Mouse (Mus musculus) heart, postnatal 4 days (tissue): Measurements from ENCODE around the gene Dchs1. TPM values are rescaled to one million over a fixed set of nuclear protein-coding genes. Genes with fewer than 3 reads are reported as not detected.
"Not testable (repeated sequence)": the region's sequence is repeated elsewhere in the genome, so short reads cannot be mapped to it uniquely, and the experiment has no call there.

Experiments used
- DNase-seq: peaks from one replicate; pipeline ENCODE4 v3.0.0; 2021
- total RNA-seq, 2 experiments: library from RNA; stranded (reverse); gene quantifications; 2 replicates each; pipeline ENCODE4 v1.2.3; 2021

Dchs1 gene
- total RNA-seq, 2 experiments from 2014 or later: 36.3 to 40.0 TPM

DNA sequence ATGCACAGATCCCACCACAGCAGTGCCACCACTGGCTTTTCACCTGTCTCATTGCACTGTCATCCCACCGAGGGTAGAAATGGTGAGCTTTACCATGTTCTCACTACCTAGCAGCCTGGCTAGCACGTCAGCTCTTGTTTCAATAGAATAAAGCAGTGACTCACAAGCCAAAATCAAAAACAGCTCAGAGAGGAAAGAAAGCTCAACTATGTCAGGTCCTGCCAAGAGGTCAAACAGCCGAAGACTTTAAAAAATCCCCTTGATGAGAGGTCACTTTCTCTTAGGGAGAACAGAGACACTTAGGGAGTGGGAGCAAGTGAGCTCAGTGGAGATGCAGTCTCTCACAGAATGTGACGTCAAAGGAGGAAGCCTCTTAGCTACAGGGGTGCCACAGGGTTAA, 3.6 kb downstream of the Dchs1 start:
- DNase-seq: no peak

DNA sequence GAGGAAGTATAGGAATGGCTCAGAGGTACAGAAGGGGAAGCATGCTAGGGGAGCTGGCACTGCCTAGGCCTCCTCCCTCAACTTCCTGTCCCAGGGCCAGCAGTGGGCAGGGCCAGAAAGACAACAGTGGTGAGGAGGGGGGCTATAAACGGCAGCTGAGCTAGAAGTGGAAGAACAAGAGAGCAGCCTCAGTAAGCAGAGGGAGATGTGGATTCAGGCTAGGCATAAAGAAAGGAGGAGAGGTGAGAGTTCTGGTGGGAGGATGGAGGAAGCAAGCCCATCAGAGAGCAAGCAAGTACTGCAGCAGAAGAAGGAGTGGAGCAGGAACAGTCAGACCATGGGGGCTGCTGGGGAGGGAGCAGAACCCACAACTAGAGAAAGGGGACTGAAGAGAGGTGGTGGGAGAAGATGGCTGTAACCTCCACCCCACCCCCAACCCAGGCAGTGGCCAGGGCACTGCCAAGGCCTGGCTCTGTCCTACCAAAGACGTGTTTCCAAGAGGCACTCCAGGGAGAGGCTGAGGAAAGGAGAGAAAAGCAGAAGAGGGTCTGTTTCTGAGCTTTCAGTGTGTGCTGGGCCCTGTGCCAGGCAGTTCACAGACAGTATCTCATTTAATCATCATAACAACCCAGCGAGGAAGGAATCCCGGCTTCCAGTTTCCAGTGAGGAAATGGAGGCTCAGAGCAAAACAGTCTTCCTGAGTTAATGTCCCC, 8.7 kb downstream of the Dchs1 start:
- DNase-seq: peak; percentile 65

DNA sequence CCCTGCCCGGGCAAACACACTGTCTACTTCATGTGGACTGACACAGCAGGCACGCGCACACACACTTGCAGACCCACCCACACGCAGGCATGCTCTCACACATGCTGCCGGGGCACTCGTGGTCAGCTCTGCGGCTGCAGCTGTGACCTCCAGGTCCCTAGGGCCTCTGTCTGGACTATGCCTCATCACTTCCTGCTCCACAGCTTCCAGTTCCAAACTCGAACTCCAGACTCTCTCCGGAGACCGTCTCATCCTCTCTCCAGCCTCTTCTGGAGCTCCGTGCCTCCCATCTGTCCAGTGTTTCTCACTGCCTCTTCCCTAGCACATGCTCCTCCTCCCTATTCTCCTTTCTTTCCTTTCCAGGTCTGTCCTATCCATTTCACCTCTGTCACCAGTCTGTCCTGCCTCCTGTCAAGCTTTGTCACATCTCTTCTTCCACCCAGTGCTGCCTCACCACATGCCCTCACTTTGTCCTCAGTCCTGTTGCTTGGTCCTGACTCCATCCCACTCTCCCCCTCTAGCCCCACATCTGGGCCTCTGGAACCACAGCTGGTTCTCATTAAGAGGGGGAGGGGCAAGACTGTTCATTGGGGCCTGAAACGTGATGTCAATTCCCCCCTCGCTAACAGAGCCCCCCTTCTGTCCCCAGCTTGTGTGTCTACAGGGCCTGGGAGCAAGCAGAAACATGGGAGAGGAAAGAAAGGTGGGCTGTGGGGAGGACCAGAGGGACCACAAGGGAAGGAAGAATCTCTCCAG, 9.5 kb downstream of the Dchs1 start:
- peak; percentile 73 for DNase-seq

DNA sequence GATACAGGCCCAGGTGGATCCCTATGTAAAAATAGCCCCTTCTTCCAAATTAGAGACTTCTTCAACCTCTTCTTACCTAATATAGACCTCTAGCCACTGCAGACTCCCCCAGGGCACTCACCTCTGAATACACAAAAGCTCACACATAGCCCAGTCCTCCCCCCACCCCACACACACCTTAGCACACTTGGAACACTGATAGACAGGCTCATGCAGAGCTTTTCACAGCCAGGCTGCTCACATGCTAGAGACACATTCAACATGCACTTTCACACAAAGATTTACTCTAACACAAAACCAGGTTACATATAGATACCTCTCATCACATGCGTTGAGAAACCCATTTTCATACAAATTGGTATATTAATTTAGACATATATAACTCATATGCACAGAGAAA, 10.1 kb downstream of the Dchs1 start:
- DNase-seq: no peak

DNA sequence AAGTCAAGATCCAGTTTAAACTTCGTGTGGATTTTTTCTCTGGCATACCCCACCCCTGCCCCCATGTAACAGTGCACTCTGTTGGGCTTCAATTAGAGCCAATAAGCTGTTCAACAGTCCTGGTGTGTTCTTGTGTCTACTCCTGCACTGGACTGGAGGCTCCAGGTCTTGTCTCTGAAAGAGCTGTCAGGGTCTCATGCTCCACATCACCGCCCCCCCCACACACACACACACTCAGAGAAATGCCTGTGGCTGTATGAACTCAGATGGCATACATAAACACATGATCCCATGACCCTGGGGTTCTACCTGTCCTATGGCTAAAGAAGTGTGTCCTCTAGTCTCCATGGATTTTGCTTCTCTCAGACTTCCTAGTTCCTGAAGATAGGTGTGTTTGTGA, 11.4 kb downstream of the Dchs1 start:
- no peak for DNase-seq

DNA sequence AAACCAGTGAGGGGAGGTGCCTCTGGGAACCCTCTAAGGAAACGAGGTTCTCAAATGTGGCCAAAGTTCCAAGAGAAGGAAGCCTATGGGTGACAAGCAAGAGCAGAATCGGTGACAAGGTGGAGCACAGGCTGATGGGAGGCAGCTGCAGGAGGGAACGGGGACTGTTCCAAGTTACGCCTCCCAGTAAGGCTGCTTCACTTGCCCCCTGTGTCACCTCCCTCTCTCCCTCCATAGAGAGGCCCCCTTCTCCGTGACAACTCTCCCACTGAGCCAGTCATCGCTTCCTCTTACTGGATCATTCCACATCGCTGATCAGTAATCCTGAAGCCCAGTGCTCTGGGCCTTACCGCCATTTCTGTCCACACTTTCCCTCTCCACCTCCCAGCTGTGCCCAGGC, 12.8 kb downstream of the Dchs1 start:
- no peak for DNase-seq

DNA sequence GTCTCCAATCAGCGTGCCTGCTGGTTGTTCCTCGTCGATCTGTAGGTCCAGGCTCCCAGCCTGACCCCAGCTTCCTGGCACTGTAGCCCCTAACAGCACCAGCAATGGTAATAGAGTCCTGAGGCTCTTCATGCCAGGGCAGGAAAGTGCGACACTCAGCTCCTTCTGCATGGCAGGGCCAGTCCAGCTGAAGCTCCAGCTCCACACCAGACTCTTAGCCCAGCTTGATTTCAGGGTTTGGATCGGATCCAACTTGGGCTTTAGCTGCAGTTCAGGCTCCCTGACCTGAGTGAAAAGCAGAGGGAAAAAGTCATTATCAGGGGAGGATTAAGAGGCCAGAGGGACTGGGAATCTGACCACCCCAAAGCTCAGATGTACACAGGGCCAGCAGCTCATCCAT, 14.4 kb downstream of the Dchs1 start:
- DNase-seq: no peak

DNA sequence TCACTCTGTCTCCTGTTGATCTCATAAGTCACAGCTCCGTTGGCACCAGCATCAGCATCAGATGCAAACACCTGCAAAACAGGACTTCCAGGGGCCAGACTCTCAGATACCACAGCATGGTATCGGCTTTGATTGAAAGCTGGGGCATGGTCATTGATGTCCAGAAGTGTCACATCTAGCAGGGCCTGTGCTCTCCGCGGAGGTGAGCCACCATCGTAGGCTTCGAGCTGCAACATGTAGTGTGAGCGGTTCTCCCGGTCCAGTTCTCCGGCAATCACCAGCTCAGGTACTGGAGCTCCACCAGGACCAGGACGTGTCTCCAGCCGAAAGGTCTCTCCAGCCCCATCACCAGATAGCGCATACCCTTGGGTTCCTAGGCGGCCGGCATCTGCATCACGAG, 15.1 kb downstream of the Dchs1 start:
- DNase-seq: no peak

DNA sequence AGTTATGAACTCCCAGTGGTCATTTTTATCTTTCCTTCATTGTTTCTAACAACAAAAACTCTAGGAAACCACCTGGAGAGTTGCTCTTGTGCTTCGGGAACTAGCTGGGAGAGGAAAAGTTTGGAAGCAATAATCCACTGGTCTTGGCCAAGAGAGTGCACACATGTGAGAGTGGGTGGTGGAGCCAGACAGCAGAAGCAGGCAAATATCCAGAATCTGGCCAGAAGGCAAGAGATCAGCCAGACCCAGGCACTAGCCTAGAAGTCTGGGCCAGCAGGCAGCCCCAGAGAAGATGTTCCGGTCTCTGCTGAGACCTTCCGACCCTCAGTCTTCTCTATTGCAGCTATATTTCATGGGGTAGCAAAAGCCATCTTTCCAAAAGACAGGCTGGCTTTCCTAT, 17.5 kb downstream of the Dchs1 start:
- DNase-seq: no peak

DNA sequence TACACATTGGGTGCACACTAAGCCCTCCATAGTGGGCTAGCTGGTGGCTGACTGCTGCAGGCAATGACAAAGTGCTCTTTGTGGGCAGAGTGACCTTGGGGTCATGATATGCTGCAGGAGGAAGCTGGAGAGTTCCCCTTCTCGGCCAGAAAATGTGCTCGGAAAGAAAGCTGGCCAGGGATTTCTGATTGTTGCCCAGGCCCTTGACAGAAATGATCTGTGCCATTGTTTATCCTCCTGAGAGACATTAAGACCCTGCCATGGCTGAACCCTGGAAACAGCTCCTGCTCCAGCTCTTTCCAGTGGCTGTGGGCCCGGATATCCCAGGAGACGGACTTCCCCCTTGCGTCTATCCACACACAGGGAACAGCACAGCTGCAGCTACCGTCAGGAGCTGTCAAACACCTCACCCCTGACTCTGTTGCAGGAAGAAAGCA, 19.7 kb downstream of the Dchs1 start:
- no peak for DNase-seq

DNA sequence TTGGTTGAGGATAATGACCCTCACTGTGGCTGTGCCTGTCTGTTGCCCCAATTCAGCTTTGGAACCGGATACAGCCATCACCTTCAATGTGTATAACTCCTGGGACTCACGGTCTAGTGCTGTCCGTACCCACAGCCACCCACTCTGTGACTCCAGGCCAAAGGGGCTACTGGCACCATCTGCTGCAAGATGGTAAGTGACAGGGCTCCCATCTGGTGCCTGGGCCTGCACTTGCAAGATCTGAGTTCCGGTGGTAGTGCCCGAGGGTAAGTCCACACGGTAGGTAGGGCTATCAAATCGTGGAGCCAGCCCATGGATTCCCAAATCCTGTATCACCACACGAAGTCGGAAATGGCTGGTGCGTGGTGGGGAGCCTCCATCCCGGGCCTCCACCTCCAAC, 23.1 kb downstream of the Dchs1 start:
- DNase-seq: no peak

DNA sequence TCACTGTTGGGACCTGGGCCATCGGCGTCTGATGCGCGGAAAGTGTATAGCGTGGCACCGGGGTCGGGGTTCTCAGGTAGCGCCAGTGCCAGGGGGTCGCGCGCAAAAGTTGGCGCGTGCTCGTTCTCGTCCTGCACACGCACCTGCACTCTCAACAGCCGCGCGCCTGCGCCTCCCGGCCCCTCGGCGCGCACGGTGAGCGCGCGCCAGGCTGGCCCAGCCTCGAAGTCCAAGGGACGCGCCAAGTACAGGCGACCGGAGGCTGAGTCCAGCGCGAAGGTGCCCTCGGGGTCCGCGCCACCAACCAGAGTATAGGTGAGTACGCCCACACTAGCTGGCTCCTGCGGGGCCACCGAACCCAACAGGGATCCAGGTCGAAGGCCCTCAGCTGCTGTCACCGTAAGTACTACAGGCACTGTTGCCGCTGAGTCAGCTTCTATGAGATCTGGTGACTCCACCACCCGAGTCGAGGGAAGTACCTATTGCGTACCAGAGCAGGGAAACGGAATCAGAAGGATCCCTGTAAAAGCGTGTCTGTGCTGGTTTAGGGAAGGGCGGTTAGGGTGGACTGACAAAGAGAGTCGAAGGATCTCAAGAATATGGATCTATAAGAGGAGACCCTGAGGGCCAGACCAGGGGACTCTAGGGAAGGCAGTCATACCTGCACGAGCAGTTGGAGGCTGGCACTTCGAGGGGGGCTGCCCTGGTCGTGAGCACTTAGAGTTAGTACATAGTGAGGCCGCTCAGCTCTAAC, 24.8 kb downstream of the Dchs1 start:
- DNase-seq: no peak

DNA sequence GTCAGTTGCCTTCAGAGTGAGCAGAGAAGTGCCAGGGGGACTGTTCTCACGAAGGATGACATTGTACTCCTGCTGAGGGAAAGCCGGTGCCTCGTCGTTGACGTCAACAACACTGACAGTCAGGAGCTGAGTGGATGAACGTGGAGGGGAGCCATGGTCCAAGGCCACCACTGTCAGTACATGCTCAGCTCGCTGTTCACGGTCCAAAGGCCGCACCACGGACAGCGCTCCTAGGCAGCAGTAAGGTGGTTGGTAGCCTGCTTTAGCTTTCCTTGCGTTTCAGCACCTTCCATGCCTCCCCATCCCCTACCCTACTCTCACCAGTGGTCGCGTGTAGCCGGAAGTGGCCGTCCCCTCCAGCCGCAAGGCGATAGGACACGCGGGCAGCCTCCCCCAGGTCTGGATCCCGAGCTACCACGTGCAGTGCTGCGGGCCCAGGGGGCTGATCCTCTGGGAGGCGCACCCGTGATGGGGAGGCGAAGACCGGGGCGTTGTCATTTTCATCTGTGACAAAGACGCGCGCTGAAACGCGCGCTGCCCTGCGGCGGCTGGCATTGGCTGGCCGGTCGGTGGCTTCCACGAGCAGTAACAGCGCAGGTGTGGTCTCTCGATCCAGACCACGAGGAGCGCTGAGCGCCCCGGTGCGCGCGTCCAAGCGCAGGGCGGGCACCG, 25.5 kb downstream of the Dchs1 start:
- DNase-seq: no peak

DNA sequence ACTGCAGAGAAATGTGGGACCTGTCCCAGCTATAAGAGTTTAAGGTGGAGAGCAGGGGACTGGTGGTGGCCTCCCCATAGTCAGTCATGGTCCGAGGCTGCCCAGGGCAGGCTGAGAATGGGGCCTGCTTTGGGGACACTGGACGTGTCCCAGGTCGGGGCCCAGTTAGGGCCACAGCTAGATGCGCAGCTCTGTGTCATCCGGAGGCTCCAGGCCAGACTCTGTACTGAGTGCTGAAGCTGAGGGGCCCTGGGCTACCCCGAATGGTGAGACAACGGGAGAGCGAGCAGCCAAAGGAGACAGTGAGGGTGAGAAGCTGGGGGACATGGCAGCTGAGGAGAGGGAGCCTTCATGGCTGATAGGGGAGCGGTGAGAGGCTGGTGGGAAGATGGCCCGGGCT, 34.2 kb downstream of the Dchs1 start:
- DNase-seq: no peak

DNA sequence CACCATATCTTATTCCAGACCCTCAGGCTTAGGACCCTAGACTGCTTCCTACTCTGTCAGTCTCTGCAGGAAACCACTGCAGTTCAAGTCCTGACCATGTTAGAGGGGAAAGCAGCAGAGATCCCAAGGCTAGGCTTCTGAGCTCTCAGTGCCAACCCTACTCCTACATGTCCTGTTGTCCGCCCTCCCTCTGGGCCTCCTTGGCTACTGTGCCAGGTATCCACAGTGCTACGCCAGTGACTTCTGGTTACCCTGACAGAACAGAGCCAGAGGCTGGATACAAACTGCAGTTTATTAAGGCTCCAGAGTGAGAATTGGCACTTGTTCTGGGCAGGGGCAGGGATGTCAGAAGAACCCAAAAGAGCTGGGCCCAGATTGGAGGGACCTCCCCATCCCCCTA, 34.7 kb downstream of the Dchs1 start:
- DNase-seq: no peak

DNA sequence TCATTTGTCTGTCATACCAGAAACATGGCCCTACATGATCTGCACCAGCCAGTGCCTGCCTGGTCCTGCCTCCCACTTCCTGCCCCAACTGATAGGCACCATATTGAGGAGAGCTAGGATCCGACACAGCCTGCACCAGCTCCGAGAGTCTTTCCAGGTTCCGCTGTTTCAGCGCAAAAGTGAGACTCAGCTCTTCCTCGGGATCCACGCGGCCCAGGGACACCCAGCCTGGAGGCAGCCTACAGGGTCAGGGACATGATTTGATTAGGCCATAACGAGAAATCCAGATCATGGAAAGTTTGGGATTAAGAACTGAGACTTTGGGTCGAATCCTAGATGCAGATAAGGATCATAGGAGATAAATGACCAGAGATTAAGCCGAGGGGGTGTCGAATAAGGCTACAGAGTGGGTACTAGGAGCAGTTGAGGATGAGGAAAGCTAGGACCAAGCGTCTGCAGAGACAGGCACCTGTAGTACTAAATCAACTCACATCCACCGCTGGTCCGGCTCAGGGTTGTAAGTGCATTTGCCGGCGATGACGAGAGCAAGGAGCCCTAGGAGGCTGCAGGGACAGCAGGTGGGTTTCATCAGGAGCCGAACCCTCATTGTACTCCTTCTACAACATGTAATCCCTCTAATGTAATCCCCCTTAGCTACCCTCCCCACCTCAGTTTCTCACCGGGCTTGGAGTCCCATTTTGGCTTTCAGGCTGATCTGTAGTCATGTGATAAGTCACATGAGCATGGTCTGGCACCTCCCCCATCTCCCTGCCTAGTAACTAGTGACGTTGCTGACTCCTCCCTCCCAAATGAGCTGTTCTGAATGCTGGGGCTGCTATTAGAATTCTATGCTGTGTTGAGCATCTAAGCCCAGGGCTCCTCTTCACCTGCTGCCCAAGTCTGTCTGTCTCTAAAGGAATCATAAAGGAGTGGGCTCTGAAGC, 35.7 kb downstream of the Dchs1 start, which contains the start of gene Tpp1:
TSS of gene Tpp1 (minus strand) at position 745 of the 943 bp plus-strand sequence.
- peak; percentile 93 for DNase-seq

DNA sequence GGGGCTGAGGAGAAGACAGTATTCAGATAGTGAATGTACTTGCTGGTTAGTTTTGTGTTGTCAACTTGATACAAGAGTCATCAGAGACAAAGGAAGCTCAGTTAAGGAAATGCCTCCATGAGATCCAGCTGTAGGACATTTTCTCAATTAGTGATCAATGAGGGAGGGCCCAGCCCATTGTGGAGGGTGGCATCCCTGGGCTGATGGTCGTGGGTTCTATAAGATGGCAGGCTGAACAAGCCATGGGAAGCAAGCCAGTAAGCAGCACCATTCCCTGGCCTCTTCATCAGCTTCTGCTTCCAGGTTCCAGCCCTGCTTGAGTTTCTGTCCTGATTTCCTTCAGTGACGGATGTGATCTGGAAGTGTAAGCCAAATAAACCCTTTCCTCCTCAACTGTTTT, 39.7 kb downstream of the Dchs1 start:
- DNase-seq: no peak

DNA sequence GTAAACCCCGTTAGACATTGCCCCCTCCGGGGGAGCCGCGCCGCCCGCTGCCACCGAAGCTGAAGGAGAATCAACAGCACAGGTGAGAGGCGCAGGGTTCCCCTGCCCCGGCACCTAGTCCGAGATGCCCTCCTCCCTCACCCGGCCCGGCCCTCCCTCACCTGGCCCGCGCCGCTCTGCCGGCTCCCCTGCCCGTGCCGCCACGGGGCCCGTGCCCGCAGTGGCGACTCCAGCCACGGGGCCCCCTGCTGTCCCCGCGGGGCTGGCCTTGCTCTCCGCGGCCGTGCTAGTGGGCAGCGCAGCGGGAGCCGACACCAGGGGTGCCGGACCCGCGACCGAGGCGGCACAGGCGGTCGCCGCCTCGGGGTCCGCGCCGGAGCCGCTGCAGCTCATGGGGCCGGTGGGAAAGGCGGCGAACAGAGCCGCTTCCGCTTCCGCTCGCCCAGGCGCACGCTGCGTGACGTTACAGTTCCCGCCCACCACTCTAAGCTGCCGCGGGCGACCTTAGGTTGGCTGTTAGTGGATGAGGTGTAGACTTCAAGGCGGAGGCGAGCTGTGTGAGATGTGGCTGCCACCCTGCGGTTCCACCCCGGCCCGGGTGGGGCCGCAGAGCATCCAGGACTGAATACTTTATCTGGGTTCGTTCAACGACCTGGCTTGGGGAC, 43.4 kb downstream of the Dchs1 start, which contains the start of gene Taf10:
TSS of gene Taf10 (minus strand) at position 436 of the 665 bp plus-strand sequence.
- peak; percentile 90 for DNase-seq

DNA sequence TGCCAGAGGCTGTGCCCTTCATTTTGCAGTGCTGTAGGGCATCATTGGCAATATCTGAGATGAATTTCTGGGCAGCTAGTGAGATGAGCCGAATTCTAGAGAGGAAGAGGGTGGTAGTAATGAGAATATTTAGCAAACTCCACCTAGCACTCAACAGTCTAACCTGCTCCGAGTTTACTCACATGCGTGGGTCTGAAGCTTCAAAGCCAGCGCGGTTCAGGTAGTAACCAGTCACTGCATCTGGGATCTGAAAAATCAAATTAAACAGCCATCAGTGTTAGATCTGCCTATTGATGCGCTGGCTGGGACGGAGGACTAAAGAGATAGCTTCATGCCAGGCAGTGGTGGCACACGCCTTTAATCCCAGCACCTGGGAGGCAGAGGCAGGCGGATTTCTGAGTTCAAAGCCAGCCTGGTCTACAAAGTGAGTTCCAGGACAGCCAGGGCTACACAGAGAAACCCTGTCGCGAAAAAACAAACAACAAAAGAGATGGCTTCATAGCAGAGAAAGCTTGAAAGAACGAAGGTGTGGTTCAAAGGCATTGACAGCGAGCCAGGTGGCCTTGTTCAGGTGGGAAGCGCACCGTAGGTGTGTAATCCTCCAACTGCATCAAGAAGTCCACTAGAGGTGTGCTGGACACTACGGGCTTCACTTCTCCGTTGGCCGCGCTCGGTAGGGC, 44.1 kb downstream of the Dchs1 start:
- DNase-seq: not testable (repeated sequence)

DNA sequence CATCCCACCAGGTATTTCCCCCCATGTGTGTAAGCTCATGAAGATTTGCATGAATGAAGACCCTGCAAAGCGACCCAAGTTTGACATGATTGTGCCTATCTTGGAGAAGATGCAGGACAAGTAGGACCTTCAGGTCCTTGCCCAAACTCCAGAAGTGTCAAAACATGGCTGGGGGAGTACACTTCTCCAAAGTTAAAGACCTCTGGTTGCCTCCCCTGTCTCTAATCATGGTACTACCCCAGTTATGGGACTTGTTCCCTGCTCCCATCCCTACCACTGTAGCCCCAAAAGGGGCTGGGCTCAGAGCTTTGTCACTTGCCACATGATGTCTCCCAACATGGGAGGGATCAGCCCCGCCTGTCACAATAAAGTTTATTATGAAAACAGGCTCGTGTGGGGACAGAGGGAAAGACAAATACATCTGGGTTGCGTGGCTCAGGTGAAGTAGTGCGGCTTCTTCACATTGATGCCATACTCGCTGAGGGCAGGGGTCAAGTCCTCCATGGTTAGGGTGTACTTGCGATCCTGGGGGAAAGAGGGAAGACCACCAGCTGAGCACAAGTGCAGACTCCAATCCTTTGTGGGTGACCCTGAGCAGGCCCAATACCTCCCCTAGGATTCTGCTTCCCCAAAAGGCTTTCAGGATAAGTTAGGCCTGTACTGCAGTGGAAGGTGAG, 44.8 kb downstream of the Dchs1 start:
- DNase-seq: not testable (repeated sequence)
